Mouse (Mus musculus) heart, postnatal 14 days (tissue): Measurements from ENCODE around the gene Kat5. TPM values are rescaled to one million over a fixed set of nuclear protein-coding genes. Genes with fewer than 3 reads are reported as not detected.

Experiments
- DNase-seq, 2 experiments: peaks; one replicate each; pipeline ENCODE4 v3.0.0; 2021 to 2022
- intact Hi-C: fragments of 180-260 bp; cut with DNase I; formaldehyde crosslinking; loops from one replicate; pipeline ENCODE4 v1.15.1; 2025
- long read RNA-seq, 2 experiments: library from polyadenylated mRNA; stranded (forward); transcript quantifications; one replicate each; pipeline ENCODE4 v2.0.0; 2021
- total RNA-seq, 2 experiments: library from RNA; stranded (reverse); gene quantifications; 2 replicates each; pipeline ENCODE4 v1.2.3; 2021

The Kat5 gene
- 10 to 100 TPM; 28.4 to 30.8 TPM for total RNA-seq
- long read RNA-seq, experiment 1, transcript Kat5-201 (14 exons, 2,154 nt): minor isoform, 7 of 34 reads
- long read RNA-seq, experiment 1, transcript Kat5-206 (13 exons, 1,386 nt): major isoform, 11 of 34 reads
- long read RNA-seq, experiment 1, partial matches to known transcripts: 7 of 34 reads
- long read RNA-seq, experiment 1, other reads (novel, unspliced or antisense): 3 of 34 reads
- long read RNA-seq, experiment 2, transcript Kat5-202 (12 exons, 1,905 nt): minor isoform, 6 of 35 reads
- long read RNA-seq, experiment 2, transcript Kat5-206 (13 exons, 1,386 nt): major isoform, 7 of 35 reads
- long read RNA-seq, experiment 2, partial matches to known transcripts: 8 of 35 reads
- long read RNA-seq, experiment 2, other reads (novel, unspliced or antisense): 7 of 35 reads

DNA sequence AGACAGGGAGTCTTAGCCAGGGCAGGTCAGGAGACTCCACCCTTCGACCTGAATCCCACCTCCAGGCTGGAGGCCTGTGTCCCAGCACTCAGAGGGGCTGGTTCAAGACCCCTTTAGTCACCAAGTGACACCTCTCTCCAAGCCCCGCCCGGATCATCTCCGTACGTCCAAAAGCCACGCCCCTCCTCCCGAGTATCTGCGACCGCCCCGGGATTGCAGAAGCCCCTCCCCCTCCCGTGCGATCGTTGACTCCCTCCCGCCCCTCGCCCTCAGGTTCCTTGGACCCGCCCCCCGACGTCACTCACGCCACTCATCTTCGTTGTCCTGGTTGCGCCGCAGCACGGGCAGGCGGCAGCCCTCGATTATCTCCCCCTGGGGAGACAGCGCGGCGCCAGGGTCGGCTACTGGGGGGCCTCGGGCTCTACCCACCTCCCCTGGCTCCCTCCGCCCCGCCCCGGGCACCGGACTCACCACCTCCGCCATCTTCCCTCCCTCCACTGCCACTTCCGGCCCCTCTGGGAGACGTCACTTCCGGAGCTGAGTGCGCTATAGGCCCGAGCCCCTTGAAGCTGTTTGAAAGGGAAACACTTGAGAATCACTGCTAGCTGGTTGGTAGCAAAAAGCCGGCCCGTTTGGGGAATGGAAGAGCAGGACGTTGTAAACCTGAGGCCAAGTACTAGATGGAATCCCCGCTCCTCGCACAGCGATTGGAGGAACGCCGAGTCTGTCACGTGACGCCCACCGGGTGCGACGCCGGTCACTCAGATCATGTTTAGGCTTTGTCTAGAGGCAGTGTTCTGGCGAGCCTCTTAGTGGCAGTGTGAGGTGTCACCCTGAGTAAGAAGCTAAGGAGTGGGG, at the start of gene Kat5:
Kat5 (minus strand) TSS at position 691 of the 858 bp plus-strand sequence.
- DNase-seq: peak; percentile 89 to 93
- intact Hi-C loops: no loop called here

DNA sequence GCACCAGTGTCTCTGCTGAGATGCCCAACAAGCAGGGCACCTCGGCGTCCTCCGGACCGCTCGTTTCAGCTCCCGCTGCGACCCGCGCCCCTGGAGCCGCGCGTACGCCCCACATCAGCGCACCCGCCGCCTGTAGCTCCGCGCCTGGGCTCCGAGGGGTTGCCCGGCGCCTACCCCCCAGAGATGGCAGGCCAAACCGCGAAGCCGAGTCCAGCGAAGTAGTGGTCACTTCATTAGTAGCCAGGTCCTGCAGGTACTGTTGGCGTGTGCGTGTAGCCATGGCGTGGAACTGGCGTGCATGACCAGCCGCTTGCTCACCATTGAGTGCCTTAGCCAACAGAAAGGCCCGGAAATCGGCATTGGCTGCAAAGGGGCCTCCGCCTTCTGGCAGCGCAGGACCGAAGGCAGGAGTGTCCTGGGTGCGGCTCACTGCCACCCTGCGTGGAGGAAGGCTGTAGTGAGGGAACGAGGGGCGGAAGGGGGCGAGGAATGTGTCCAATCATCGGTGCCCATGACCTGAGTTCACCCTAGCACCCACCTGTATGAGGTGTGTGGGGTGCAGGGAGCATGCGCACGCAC, 44.8 kb upstream of the Kat5 start:
- no peak for DNase-seq
- intact Hi-C loops: no loop called here

DNA sequence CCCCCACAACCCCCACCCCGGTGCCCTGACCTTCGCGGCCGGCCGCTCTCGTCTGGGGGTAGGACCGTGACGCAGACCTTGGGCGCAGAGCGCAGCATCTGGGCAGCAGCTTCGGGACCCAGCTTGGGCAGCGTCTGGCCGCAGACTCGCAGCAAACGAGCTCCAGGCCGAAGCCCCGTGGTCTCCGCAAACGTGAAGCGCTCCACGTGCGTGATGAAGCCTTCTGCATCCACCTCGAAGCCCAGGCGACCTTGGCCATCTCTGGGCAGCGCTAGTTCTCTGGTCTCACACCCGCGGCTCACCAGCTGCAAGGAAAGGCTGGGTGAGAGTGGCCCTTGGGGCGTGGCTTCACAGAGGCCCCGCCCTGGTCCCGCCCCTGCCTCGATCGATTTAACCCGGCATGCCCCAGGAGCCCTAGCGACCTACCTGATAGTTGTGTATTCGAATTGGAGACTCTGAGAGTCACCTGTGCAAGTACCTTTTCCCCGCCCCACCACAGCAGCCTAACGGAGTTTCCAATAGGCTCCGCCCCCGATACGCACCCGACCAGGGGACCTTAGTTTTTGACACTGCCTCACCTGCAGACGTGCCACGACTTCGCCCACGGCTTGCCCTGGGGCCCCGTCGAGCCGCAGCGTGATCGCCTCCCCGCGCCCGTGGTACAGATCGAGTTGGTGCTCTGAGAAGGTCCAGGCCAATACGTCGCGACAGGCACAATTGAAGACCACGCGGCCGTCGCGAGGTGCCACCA, 44.1 kb upstream of the Kat5 start:
- no peak for DNase-seq
- intact Hi-C loops: no loop called here

DNA sequence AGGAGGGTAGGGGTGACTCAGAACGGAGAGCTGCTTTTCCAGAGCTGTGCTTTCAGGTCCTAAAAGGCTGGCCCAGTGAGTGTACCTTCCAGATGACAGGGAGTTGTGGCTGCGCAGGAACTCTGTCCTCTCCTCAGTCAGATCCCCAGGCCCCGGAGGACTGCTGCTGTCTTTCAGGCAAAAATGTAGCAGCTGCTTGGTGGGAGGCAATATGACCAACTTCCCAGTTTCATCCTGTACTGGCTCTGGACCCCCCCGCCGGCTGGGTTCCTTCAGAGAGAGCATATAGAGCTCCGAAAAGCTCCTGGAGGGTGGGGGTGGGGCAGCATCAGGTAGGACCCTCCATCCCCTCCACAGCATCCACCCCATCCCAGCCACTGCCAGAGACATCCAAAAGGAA, 42.5 kb upstream of the Kat5 start:
- intact Hi-C loops: no loop called here
- DNase-seq: no peak

DNA sequence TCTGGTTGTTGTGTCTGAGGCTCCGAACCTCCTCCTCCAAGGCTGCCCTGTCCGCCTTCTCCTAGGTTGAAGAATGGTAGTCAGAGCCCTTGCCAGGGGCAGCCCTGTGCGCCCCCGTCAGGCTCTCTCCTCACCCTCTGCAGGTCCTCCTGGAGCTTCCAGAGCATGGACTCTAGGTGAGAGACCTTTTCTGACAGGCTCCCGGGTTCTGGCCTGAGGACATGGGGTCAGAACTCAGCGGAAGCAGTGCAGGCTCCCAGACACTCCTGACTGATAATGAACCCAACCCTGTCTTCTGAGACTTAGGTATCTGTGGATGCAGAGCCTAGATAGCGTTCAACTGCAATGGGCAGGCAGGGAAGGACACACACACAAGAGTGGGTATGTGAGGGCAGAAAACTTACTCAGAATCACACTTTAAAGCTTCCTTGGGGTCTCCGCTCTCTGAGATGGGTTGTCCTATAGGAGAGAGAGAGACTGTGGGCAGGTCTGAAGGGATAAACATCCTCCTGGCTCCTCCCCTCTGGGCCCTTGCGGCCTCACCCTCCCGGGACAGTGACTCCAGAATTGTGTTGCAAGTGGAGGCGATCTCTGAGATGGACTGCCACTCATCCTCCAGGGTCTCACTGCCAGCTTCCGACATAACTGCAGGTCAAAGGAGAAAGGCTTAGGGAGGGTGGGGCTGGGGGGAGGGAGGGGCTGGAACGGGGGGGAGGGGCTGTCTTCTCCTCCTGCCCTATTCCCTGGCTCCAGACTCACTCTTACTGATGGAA, 41.7 kb upstream of the Kat5 start:
- intact Hi-C loops: no loop called here
- DNase-seq: no peak

DNA sequence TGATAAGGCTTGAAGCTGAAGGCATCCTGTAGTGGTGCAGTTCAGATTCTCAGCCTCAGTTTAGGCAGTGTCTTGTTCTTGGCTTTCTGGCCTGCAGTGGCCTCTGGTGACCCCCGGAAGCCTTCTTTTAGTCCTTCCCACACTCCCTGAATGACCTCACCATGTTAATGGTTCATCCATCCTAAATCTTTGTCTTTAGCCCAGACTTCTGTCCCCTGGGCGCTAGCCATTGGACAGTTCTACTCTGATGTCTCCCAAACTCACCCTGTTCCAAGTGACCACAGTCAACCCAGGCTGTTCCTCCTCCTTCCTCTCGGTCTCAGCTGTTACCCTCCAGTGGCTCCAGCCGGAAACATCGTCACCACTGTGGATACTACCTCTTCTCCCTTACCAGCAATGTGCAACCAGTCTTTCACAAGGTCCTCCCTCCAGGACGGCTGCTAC, 39.3 kb upstream of the Kat5 start:
- intact Hi-C loops: no loop called here
- peak; percentile 59 to 70 for DNase-seq

DNA sequence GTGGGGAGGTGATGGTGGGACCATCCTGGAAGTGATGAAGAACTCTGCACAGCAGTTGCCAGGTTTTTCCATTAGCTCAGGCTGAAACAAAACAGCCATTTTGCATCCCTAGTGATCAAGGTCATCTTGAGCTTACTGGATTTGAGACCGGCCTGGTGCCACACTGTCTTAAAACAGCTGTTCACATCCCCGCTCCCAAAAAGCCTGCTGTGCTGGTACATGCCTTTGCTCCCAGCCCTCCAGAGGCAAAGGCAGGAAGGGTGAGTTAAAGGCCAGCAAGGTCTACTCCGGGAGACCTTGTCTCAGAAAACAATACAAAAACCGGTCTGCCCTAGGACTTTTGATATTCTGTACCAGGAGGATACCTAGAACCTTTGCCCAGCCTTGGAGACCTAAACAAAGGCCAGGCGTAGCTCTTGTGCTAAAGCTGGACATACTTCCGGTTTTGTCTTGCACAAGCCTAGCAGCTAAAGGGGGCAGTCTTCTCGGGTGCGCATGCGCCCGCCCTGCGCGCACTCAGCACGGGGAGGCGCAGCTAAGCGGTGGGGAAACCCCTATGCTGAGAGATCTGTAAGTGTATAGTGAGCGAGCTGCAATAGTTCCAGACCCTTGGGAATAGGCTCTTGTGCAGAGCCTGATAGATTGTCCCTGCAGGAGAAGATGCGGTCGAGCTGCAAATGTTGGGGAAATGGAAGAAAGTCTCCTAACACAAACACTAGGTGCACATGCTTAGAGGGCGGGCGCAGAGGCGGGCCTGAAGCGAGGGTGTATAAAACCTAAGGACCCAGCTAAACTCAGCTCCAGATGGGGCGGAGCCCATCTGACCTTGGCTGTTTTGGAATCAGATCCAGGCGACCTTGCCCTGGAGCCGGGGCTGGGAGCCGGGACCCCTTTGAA, 38.6 kb upstream of the Kat5 start:
- intact Hi-C loops: no loop called here
- peak; percentile 83 to 85 for DNase-seq

DNA sequence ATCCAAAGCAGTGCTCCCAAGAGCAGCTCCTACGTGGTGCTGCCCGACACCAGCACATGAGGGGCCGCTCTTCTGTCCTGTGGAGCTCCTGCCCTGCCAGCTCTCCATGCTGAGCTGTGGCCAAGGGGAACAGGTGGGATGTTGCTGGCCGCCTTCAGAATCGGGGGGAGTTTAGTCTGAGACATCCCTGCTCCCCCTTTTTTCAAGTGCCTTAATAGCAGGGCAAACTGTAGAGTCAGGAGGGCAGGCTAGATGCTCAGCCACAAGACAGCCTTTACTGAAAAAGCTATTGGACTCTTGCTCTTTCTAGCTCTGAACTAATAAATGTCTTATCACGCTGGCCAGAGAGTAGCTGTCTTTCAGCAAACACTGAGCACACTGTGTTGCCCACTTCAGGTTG, 37.8 kb upstream of the Kat5 start:
- no peak for DNase-seq
- intact Hi-C loops: no loop called here

DNA sequence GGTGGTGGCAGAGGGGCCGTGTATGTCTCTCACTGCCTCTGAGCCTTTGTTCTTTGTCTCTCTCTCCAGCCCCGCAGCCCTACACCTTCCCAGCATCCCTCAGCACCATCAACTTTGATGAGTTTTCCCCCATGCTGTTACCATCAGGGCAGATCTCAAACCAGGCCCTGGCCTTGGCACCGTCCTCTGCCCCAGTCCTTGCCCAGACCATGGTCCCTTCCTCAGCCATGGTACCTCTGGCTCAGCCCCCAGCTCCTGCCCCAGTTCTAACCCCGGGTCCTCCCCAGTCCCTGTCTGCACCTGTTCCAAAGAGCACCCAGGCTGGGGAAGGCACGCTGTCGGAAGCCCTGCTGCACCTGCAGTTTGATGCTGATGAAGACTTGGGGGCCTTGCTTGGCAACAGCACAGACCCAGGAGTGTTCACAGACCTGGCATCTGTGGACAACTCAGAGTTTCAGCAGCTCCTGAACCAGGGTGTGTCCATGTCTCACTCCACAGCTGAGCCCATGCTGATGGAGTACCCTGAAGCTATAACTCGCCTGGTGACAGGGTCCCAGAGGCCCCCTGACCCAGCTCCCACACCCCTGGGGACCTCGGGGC, 36.8 kb upstream of the Kat5 start:
- DNase-seq: no peak
- intact Hi-C loops: no loop called here

DNA sequence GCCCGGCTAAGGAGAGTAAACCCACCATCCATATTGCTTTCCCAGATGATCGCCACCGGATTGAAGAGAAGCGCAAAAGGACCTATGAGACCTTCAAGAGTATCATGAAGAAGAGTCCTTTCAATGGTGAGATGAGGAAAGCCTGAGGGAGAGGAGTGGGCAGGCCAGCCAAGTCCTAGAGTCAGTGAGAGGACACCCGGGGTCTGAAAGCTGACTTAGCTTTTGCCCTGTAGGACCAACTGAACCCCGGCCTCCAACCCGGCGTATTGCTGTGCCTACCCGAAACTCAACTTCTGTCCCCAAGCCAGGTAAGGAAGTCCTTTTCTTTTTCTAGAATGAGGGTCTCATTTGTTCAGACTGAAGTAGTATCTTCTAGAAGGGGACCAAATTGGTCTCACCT, 35.2 kb upstream of the Kat5 start:
- DNase-seq: no peak
- intact Hi-C loops: no loop called here

DNA sequence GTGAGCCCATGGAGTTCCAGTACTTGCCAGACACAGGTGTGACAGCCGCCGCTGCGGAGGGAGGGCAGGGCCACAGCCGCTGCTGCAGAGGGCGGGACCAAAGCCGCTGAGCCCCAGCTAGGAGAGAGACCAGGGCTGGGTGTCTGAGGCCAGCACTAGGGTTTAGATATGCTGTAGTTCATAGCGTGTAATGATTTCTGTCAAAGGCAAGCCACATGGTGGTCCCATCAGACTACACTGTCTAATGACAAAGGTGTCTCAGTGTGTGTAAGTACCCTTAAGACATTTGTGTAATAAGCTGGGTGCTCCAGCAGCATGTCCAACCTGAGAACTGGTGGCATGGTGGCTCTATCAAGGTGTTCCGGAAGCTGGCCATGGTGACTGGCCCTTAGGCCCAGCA, 31.6 kb upstream of the Kat5 start:
- no peak for DNase-seq
- intact Hi-C loops: no loop called here

DNA sequence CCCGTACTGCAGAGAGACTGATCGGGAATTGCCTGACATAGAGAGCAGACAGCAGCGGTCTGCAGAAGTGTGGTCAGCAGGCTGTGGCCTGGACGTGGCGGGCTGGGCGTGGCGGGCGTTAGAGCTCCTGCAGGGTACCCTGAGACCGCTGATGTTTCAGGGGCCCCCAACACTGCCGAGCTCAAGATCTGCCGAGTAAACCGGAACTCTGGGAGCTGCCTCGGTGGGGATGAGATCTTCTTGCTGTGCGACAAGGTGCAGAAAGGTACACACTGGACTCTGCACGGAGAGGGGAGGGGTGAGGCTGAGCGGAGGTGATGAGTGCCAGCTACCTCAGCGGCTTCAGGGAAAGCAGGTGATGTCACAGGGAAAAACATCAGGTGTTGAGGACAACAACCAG, 31.0 kb upstream of the Kat5 start:
- intact Hi-C loops: no loop called here
- DNase-seq: no peak

DNA sequence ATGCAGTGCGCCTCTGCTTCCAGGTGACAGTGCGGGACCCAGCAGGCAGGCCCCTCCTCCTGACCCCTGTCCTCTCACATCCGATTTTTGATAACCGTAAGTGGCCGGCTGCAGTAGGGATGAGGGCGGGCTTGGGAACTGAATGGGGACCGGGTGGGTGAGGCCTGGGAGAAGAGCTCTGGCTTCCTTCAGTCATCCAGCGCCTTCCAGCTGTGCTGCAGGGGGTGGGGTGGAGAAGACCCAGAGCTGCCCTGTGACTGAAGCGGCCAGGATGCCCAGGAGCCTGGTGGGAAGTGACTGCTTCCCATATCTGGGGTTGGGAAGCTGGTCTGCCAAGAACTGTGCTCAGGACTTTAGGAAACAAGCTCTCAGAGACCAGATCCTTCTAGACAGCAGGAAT, 30.3 kb upstream of the Kat5 start:
- DNase-seq: no peak

DNA sequence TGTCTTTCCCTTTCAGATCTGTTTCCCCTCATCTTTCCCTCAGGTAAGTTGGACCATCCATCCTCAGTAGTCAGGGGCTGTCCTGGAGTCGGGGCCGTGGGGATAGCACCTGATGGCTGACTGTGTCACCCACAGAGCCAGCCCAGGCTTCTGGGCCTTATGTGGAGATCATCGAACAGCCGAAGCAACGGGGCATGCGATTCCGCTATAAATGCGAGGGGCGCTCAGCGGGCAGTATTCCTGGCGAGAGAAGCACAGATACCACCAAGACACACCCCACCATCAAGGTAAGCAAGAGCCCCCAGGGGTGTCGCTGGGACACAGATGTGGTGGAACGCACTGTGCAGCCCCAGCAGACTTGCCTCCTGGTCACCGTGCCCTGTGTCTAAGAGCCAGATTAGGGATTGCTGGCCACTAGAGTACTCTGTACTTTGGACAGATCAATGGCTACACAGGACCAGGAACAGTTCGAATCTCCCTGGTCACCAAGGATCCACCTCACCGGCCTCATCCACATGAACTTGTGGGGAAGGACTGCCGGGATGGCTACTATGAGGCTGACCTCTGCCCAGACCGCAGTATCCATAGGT, 28.5 kb upstream of the Kat5 start:
- intact Hi-C loops: no loop called here

More for the DNA sequence above, 30.3 kb upstream of the Kat5 start:
- intact Hi-C loops: no loop called here

DNA sequence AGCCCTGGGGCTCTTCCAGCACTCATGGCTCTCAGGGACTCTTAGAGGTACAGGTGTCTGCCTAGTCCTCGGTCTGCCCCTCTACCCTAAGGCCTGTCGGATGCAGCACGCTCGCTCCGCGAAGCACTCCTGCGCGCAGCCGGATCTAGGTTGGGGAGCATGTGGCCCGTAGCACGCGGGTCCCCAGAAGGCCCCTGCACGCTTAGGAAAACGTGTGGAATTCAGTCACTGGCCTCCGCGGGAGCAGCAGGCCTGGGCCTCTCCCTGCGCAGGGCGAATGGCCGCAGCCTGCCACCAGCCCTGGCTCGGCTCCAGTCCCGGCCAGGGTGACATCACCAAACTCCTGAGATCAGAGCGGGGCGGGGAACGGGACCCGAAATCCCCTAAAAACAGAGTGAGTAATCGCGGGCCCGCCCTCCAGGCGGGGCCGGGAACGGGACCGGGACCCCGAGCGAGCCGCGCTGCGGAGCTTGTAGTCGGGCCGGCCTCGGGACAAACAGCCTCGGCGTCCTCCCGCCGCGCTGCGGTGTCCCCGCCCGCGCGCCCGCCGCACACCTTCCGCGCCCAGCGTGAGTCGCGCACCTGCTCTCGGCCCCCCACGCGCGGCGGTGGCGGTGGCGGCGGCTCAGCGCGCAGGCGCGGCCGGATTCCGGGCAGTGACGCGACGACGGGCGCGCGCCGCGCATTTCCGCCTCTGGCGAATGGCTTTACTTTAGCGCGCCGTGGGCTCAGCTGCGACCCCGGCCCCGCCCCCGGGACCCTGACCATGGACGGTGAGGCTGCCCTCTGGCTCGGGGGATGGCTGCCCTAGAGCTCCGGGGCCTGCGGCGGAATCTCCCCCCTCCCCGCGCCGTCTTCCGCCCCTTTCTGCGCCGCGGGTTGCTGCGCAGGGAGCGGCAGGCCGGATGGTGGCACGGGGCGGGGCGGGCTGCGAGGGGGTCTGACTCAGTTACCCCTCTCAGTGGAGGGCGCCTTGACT, 27.3 kb upstream of the Kat5 start, which contains the start of gene Rela:
Rela (plus strand) TSS at position 415 of the 979 bp plus-strand sequence.
- DNase-seq: peak; percentile 95 to 96
- intact Hi-C loops: no loop called here

More for the DNA sequence above, 28.5 kb upstream of the Kat5 start:
- DNase-seq: no peak

DNA sequence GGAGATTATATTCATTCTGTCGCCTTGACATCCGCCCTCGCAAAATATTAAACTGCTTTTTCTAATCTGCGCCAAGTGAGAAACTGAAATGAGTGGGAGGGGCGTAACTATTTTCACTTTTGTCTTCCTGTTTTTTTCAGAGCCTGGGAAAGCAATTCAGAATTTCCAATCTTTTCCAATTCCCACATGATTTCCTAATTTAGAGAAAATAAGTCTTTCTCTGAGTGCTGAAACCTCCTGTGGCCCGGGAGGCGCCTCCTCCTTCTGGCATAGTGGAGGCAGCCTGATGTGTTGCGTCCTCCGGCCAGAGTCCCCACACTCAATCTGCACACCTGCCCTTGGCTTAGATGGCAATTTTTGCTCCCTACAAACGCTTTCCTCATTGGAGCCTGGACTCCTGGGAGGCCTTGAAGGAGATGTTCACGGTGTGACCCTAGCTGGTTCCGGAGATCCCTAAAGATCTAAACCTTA, 26.6 kb upstream of the Kat5 start:
- intact Hi-C loops: no loop called here
- DNase-seq: peak in 1 of 2 experiments; percentile 48
